Mouse (Mus musculus) midbrain, postnatal 0 days (tissue): ENCODE results near the gene Smad1. TPM values are rescaled to one million over a fixed set of nuclear protein-coding genes. Genes with fewer than 3 reads are reported as not detected.

Experiments
- ATAC-seq: fragments of 200-750 bp; cut with Nextera tagmentation; 2 replicates; pipeline ENCODE4 v1.8.0; 2017; ENCODE audit warnings: moderate number of reproducible peaks, mild to moderate bottlenecking, moderate TSS enrichment, moderate library complexity; ENCODE audit not compliant: low FRiP score
- DNase-seq: peaks from one replicate; pipeline ENCODE4 v3.0.0-alpha.2; 2015; ENCODE audit warnings: low spot score
- H3K27ac ChIP-seq: fragments of 300-500 bp; sonication (generic); 2 replicates; pipeline ENCODE4 v1.5.1; 2014; ENCODE audit warnings: low read depth, mild to moderate bottlenecking, low read length, mixed read lengths
- H3K27me3 ChIP-seq: fragments of 300-500 bp; sonication (generic); 2 replicates; pipeline ENCODE4 v1.6.1; 2014; ENCODE audit warnings: low read length, control low read depth, mixed read lengths; ENCODE audit not compliant: insufficient read depth
- H3K36me3 ChIP-seq: fragments of 300-500 bp; sonication (generic); 2 replicates; pipeline ENCODE4 v1.6.1; 2014; ENCODE audit warnings: low read length, control low read depth, mixed read lengths; ENCODE audit not compliant: insufficient read depth
- H3K4me1 ChIP-seq: fragments of 300-500 bp; sonication (generic); 2 replicates; pipeline ENCODE4 v1.6.1; 2014; ENCODE audit warnings: mild to moderate bottlenecking, control low read depth, antibody characterized with exemption, low read length, mixed read lengths; ENCODE audit not compliant: insufficient read depth
- H3K4me2 ChIP-seq: fragments of 300-500 bp; sonication (generic); 2 replicates; pipeline ENCODE4 v1.6.1; 2014; ENCODE audit warnings: low read depth, mild to moderate bottlenecking, low read length, mixed read lengths; ENCODE audit not compliant: poor library complexity, severe bottlenecking
- H3K4me3 ChIP-seq: fragments of 300-500 bp; sonication (generic); 2 replicates; pipeline ENCODE4 v1.5.1; 2014; ENCODE audit warnings: low read depth, mild to moderate bottlenecking, low read length, moderate library complexity
- H3K9ac ChIP-seq: fragments of 300-500 bp; sonication (generic); replicated peaks from 2 replicates; pipeline ENCODE4 v1.6.1; 2014; ENCODE audit warnings: mild to moderate bottlenecking, low read length, moderate library complexity, mixed read lengths; ENCODE audit not compliant: poor library complexity, severe bottlenecking
- H3K9me3 ChIP-seq: fragments of 300-500 bp; sonication (generic); 2 replicates; pipeline ENCODE4 v1.6.1; 2016; ENCODE audit warnings: low read length, control low read depth
- CTCF ChIP-seq: IDR thresholded peaks from 2 replicates; pipeline ENCODE4 v1.5.1; 2016; ENCODE audit warnings: antibody characterized with exemption, mild to moderate bottlenecking
- WGBS: fragments of 180-500 bp; shearing (Covaris S2); extraction: QIAGEN DNeasy Blood & Tissue Kit; methylation state at CpG from one replicate; pipeline ENCODE4 v1.1.7; 2014; 5-methylcytosine and 5-hydroxymethylcytosine counted together
- polyA plus RNA-seq: library from polyadenylated mRNA; unstranded; fragments of >200 nt; fragmentation: Nextera tagmentation; extraction: Ambion mirVana; gene quantifications from 2 replicates; pipeline ENCODE4 v1.2.1, GENCODE M21; 2015
- total RNA-seq: library from RNA; depleted of rRNA; stranded (reverse); fragments of >200 nt; gene quantifications from 2 replicates; pipeline ENCODE4 v1.2.3, GENCODE M21; 2014

Smad1 gene
- total and polyA plus RNA-seq, 2 experiments from 2014 or later: 52.5 to 75.6 TPM

- 87% methylated on average over 5 of the region's 5 CpGs for WGBS
- TF ChIP-seq CTCF: no peak
- DNase-seq (no peak), ATAC-seq (no peak)
- H3K4me1 ChIP-seq: peaks cover 10% of the 10 kb centered on the region
- no peak overlapping the region for H3K9ac ChIP-seq
- H3K4me3 ChIP-seq: no peak overlapping the region
- peaks cover 3% of the 10 kb centered on the region for H3K36me3 ChIP-seq
- no peak overlapping the region for H3K4me2 ChIP-seq
- H3K27ac ChIP-seq: no peak overlapping the region
- H3K9me3 ChIP-seq: no peaks in the 10 kb centered on the region
- no peaks in the 10 kb centered on the region for H3K27me3 ChIP-seq
Measured at GRCm38 (mm10) chr8:79393215-79393614, 6.1 kb downstream of the Smad1 start.

- no peak for ATAC-seq
- WGBS: 21% methylated on average over 6 of the region's 6 CpGs
- H3K4me1 ChIP-seq: peaks cover 10% of the 10 kb centered on the region; the same call in 1 of the 2 replicates
Measured at GRCm38 (mm10) chr8:79392649-79393048, 6.7 kb downstream of the Smad1 start.

GRCm38 (mm10) chr8:79391454-79391853 is 7.9 kb downstream of the Smad1 start:
- no peak for DNase-seq
- Histone ChIP-seq H3K9me3 (no peaks in the 10 kb centered on the region), H3K4me2 (no peak overlapping the region), H3K9ac (no peak overlapping the region), H3K4me3 (no peak overlapping the region), H3K4me1 (peaks cover 4% of the 10 kb centered on the region; the same call in 1 of the 2 replicates), H3K27ac (no peak overlapping the region), H3K27me3 (no peaks in the 10 kb centered on the region), H3K36me3 (peaks cover 3% of the 10 kb centered on the region)
- ATAC-seq: 0 out of 2 replicates have a peak, but pooled peaks have one; percentile 39
- no peak for TF ChIP-seq CTCF
- 81% methylated on average over 13 of the region's 13 CpGs for WGBS

More at GRCm38 (mm10) chr8:79392649-79393048, 6.7 kb downstream of the Smad1 start:
- Histone ChIP-seq H3K36me3 (peaks cover 3% of the 10 kb centered on the region), H3K4me3 (no peak overlapping the region), H3K27ac (no peak overlapping the region), H3K27me3 (no peaks in the 10 kb centered on the region), H3K4me2 (no peak overlapping the region), H3K9ac (no peak overlapping the region), H3K9me3 (no peaks in the 10 kb centered on the region)
- DNase-seq: no peak
- no peak for TF ChIP-seq CTCF

GRCm38 (mm10) chr8:79389074-79389786 is 10.1 kb downstream of the Smad1 start:
- no peak overlapping the region for H3K27ac ChIP-seq
- no peaks in the 10 kb centered on the region for H3K9me3 ChIP-seq
- peaks cover 3% of the 10 kb centered on the region for H3K36me3 ChIP-seq
- no peak for TF ChIP-seq CTCF
- H3K4me3 ChIP-seq: no peak overlapping the region
- ATAC-seq (no peak), DNase-seq (no peak)
- H3K4me2 ChIP-seq: no peak overlapping the region
- peaks cover 4% of the 10 kb centered on the region; the same call in 1 of the 2 replicates for H3K4me1 ChIP-seq
- WGBS: 91% methylated on average over 23 of the region's 23 CpGs
- no peak overlapping the region for H3K9ac ChIP-seq
- no peaks in the 10 kb centered on the region for H3K27me3 ChIP-seq

GRCm38 (mm10) chr8:79386831-79387230 is 12.5 kb downstream of the Smad1 start:
- peaks cover 3% of the 10 kb centered on the region for H3K36me3 ChIP-seq
- no peak for ATAC-seq
- WGBS: 91% methylated on average over 5 of the region's 5 CpGs

GRCm38 (mm10) chr8:79386358-79386757 is 13.0 kb downstream of the Smad1 start:
- H3K4me1 ChIP-seq: 0 out of 2 replicates have a peak, but pooled peaks cover 6% of the 10 kb centered on the region
- no peak for ATAC-seq
- no peak overlapping the region for H3K9ac ChIP-seq
- 76% methylated on average over 6 of the region's 6 CpGs for whole genome bisulfite sequencing
- H3K36me3 ChIP-seq: peaks cover 3% of the 10 kb centered on the region
- no peaks in the 10 kb centered on the region for H3K27me3 ChIP-seq
- no peak for DNase-seq
- H3K27ac ChIP-seq: no peak overlapping the region
- peak; percentile 46 for TF ChIP-seq CTCF
- H3K4me2 ChIP-seq: no peak overlapping the region
- H3K4me3 ChIP-seq: no peak overlapping the region
- no peaks in the 10 kb centered on the region for H3K9me3 ChIP-seq

More at GRCm38 (mm10) chr8:79386831-79387230, 12.5 kb downstream of the Smad1 start:
- Histone ChIP-seq H3K27me3 (no peaks in the 10 kb centered on the region), H3K4me1 (0 out of 2 replicates have a peak, but pooled peaks cover 6% of the 10 kb centered on the region), H3K9ac (no peak overlapping the region), H3K4me3 (no peak overlapping the region), H3K4me2 (no peak overlapping the region), H3K9me3 (no peaks in the 10 kb centered on the region), H3K27ac (no peak overlapping the region)
- TF ChIP-seq CTCF: no peak
- DNase-seq: no peak
